Mouse (Mus musculus): ENCODE results near the gene Alox5ap.

- TF ChIP-seq POLR2A (IDR thresholded peaks at IDR 0.05; ENCODE audit: borderline replicate concordance, low read depth, low read length) (no peak), CTCF (IDR thresholded peaks at IDR 0.05; ENCODE audit: low read depth, low read length) (no peak)
Observed at GRCm38 (mm10) chr5:149229619-149230339, 34.8 kb upstream of the Alox5ap start.
